Mouse (Mus musculus) ES-Bruce4 (cell line): ENCODE measurements around the gene Mrgbp.

Experiments used
- CTCF ChIP-seq: IDR thresholded peaks from one replicate; pipeline ENCODE4 v1.8.1; 2011; ENCODE audit warnings: low read depth, low read length
- EP300 ChIP-seq: IDR thresholded peaks from 2 replicates; pipeline ENCODE4 v1.6.1; 2011; ENCODE audit warnings: low read depth, low read length; ENCODE audit not compliant: insufficient read depth
- POLR2A ChIP-seq: IDR thresholded peaks from one replicate; pipeline ENCODE4 v1.8.1; 2011; ENCODE audit warnings: low read length; ENCODE audit not compliant: insufficient read depth

GRCm38 (mm10) chr2:180597490-180597889 is 16.4 kb downstream of the Mrgbp start, which contains the start of gene Col9a3:
- TF ChIP-seq POLR2A: no peak
- TF ChIP-seq CTCF: no peak
- no peak for TF ChIP-seq EP300
